Mouse (Mus musculus): ENCODE measurements around the gene Srebf1. TPM values are rescaled to one million over a fixed set of nuclear protein-coding genes. Genes with fewer than 3 reads are reported as not detected.

Srebf1 gene
- polyA plus RNA-seq, 1 experiment from 2014 or later: 88.1 TPM

DNA sequence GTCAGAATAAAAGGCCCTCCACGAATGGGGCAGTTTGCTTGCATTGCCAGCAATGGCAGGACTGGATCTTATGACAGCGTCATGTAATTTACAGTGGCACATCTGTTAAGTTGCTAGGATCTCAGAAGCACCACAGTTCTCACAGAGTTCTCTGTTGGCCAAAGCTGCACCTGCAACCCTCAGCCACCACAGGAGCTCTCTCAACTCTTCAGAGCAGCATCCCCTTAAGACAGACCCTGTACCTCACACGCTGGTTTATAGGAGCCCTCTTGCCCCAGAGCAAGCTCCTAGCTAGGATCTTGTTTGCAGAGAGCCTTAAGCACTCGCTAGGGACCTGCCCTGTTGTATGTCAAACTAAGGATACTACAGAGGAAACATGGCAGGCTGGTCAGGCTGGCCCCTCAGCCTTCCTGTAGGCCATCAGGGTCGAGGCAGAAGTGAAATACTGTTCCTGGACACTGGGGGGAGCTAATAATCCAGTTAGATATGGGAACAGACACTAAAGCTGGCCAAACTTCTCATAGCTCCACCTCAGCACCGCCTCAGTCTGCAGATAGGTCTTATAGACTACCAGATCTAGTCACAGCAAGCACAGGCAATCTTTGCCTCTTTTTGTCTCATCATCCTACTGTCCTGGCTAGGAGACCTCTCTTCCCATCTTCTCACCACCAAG is 28.7 kb upstream of the Srebf1 start:
- Histone ChIP-seq H3K27ac (ENCODE audit: low read depth, low read length) (no peak overlapping the region), H3K9ac (ENCODE audit: low read depth, low read length) (no peak overlapping the region), H3K9me3 (ENCODE audit: control insufficient read depth) (no peaks in the 10 kb centered on the region), H3K27me3 (replicated peaks; ENCODE audit: control insufficient read depth, insufficient read depth, low read length) (no peaks in the 10 kb centered on the region), H3K4me2 (replicated peaks; ENCODE audit: low read depth) (no peak overlapping the region), H3K4me1 (replicated peaks; ENCODE audit: control insufficient read depth, insufficient read depth, low read length) (peaks cover 4% of the 10 kb centered on the region; the same call in 1 of the 2 replicates), H3K36me3 (ENCODE audit: control insufficient read depth, insufficient read depth) (peaks cover 47% of the 10 kb centered on the region), H3K4me3 (ENCODE audit: low read depth, low read length) (no peak overlapping the region)
- WGBS: 58% methylated on average over 6 of the region's 6 CpGs
- TF ChIP-seq CTCF (IDR thresholded peaks at IDR 0.05; ENCODE audit: low read depth): peak; percentile 80
- ATAC-seq: no peak

DNA sequence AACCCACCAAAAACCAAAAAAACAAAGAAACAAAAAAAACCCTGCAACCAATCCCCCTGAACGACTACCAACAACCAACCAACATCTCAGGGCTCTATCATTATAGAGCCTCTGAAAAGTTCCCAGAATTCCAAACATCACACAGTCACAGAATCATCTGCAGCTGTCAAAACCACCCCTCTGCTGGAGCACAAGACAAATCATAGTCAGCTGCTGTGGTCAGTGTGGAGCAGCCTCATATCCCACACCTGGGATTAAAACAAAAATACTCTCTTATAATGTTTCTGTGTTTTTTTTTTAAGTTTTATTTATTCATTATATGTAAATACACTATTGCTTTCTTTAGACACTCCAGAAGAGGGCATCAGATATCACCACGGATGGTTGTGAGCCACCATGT is 27.5 kb upstream of the Srebf1 start:
- H3K4me1 ChIP-seq (replicated peaks; ENCODE audit: control insufficient read depth, insufficient read depth, low read length): peaks cover 4% of the 10 kb centered on the region; the same call in 1 of the 2 replicates
- 91% methylated on average over 2 of the region's 2 CpGs for WGBS
- H3K27ac ChIP-seq (ENCODE audit: low read depth, low read length): no peak overlapping the region
- no peak for ATAC-seq
- TF ChIP-seq CTCF (IDR thresholded peaks at IDR 0.05; ENCODE audit: low read depth): peak; percentile 5; the same call in 1 of the 2 replicates
- H3K36me3 ChIP-seq (ENCODE audit: control insufficient read depth, insufficient read depth): peaks cover 46% of the 10 kb centered on the region
- H3K9me3 ChIP-seq (ENCODE audit: control insufficient read depth): no peaks in the 10 kb centered on the region
- H3K9ac ChIP-seq (ENCODE audit: low read depth, low read length): no peak overlapping the region
- H3K4me2 ChIP-seq (replicated peaks; ENCODE audit: low read depth): no peak overlapping the region
- no peak overlapping the region for H3K4me3 ChIP-seq (ENCODE audit: low read depth, low read length)
- H3K27me3 ChIP-seq (replicated peaks; ENCODE audit: control insufficient read depth, insufficient read depth, low read length): no peaks in the 10 kb centered on the region

DNA sequence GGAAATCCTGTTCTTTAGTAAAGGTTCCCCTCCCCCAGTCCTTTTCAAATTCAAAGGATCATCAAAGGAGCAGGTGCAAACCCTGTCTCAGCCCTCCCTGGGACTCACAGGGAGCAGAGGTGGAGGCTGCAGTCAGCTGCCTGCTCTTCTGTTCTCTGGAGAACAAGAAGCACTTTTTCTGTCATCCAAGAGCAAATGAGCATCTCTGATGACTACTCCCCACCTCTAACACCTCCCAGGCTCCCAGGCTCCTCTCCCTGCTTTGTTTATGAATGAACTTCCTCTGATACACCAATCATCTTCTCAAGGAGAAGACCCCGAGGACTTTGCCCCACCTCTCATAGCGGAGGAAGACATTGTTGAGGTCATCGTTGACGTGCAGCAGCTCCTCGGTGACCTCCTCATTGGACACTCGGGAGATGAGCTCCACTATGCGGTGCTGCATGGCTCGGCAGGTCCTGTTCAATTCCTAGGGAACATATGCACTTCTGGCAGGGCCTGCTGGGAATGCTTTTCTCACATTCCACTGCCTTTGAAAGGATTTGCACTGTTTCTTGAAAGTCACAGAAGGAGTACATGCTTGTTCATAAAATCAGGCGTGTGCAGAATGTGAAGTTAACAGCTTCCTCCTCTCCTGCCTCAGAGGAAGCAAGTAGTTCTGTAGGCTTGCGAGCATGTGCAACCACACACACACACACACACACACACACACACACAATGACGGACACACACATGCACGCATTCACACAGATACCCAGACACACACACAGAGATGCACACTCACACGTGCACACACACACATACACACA is 26.4 kb upstream of the Srebf1 start:
- 53% methylated on average over 13 of the region's 13 CpGs for WGBS
- H3K36me3 ChIP-seq (ENCODE audit: control insufficient read depth, insufficient read depth): peaks cover 44% of the 10 kb centered on the region
- H3K27me3 ChIP-seq (replicated peaks; ENCODE audit: control insufficient read depth, insufficient read depth, low read length): no peaks in the 10 kb centered on the region
- H3K9ac ChIP-seq (ENCODE audit: low read depth, low read length): no peak overlapping the region
- no peak overlapping the region for H3K4me2 ChIP-seq (replicated peaks; ENCODE audit: low read depth)
- H3K27ac ChIP-seq (ENCODE audit: low read depth, low read length): no peak overlapping the region
- peak; percentile 46 for TF ChIP-seq CTCF (IDR thresholded peaks at IDR 0.05; ENCODE audit: low read depth)
- no peak for ATAC-seq
- H3K4me3 ChIP-seq (ENCODE audit: low read depth, low read length): no peak overlapping the region
- peaks cover 4% of the 10 kb centered on the region; the same call in 1 of the 2 replicates for H3K4me1 ChIP-seq (replicated peaks; ENCODE audit: control insufficient read depth, insufficient read depth, low read length)
- no peaks in the 10 kb centered on the region for H3K9me3 ChIP-seq (ENCODE audit: control insufficient read depth)

DNA sequence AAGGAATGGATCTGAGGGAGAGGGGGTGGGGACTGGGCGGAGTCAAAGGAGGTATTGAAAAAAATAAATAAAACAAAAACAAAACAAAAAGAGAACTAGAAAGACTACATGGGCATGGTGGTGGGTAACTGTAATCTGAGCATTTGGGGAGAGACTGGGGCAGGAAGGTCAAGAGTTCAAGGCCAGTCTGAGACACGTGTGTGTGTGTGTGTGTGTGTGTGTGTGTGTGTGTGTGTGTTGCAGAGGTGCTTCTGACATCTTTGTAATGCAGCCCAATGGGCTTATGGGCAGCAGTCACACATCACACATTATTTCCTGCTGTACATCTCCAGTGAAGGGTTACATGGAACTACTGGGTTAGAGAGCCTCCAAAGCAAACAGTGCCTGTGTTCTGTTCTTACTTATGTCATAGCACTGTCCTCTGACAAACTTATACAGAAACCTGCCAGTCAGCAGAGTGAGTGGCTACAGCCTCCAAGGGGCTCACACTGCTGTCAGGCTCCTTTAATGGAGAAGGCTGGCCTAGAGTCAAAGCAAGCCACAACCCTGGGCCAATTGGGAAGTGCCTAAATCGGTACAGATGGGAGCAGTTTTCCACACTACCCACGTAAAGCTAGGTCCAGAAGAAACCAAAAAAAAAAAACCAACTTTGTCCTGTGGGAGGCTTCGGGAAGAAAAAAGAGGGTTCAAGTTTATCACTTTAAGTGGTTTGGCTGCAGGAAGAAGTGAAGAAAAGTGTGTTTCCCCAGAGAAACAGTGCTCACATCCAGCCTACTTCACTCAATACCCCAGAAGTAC is 25.6 kb upstream of the Srebf1 start:
- Histone ChIP-seq H3K9ac (ENCODE audit: low read depth, low read length) (no peak overlapping the region), H3K9me3 (ENCODE audit: control insufficient read depth) (no peaks in the 10 kb centered on the region), H3K4me1 (replicated peaks; ENCODE audit: control insufficient read depth, insufficient read depth, low read length) (peaks cover 4% of the 10 kb centered on the region; the same call in 1 of the 2 replicates), H3K27ac (ENCODE audit: low read depth, low read length) (no peak overlapping the region), H3K4me2 (replicated peaks; ENCODE audit: low read depth) (no peak overlapping the region), H3K4me3 (ENCODE audit: low read depth, low read length) (no peak overlapping the region), H3K27me3 (replicated peaks; ENCODE audit: control insufficient read depth, insufficient read depth, low read length) (no peaks in the 10 kb centered on the region), H3K36me3 (ENCODE audit: control insufficient read depth, insufficient read depth) (peaks cover 43% of the 10 kb centered on the region)
- 56% methylated on average over 5 of the region's 5 CpGs for WGBS
- no peak for TF ChIP-seq CTCF (IDR thresholded peaks at IDR 0.05; ENCODE audit: low read depth)
- ATAC-seq: no peak

DNA sequence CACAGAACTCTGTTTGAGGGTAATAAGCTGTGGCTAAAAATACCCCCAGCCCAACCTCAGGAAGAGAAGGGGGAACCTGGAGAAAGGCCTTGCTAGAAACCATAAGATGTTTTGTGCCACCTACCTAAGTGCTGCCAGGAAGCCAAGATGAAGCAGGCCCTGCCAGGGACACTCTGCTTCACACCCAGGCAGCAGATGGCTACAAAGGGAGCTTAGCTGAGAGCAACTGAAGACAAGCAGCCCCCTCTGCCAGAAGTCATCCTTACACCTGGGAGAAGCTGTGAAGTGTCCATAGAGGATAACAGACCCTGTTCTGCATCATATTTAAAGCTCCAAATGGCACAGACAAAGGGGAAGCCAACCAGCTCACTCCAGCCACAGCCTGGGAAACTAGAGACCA is 23.7 kb upstream of the Srebf1 start:
- Histone ChIP-seq H3K27ac (ENCODE audit: low read depth, low read length) (peak overlapping the region; percentile 94; the same call in 1 of the 2 replicates), H3K36me3 (ENCODE audit: control insufficient read depth, insufficient read depth) (peaks cover 47% of the 10 kb centered on the region), H3K9ac (ENCODE audit: low read depth, low read length) (no peak overlapping the region), H3K27me3 (replicated peaks; ENCODE audit: control insufficient read depth, insufficient read depth, low read length) (no peaks in the 10 kb centered on the region), H3K4me3 (ENCODE audit: low read depth, low read length) (no peak overlapping the region), H3K9me3 (ENCODE audit: control insufficient read depth) (no peaks in the 10 kb centered on the region), H3K4me2 (replicated peaks; ENCODE audit: low read depth) (no peak overlapping the region), H3K4me1 (replicated peaks; ENCODE audit: control insufficient read depth, insufficient read depth, low read length) (peaks cover 4% of the 10 kb centered on the region; the same call in 1 of the 2 replicates)
- TF ChIP-seq CTCF (IDR thresholded peaks at IDR 0.05; ENCODE audit: low read depth): no peak
- no peak for ATAC-seq
